Comparison of ENCODE assay signal across 8 mouse cellular contexts in genomic region chr10:80264341-80265148, GRCm38 (mm10). TPM values are rescaled to one million over a fixed set of nuclear protein-coding genes. Genes with fewer than 3 reads are reported as not detected.
DNase-seq lines count a peak whose midpoint lies in the region; ATAC-seq lines count a peak whose summit lies in the region.

No protein-coding gene starts in this region.

- no peaks in the 10 kb centered on the region for H3K9me3 ChIP-seq in forebrain, embryonic 14.5 days (replicated peaks; ENCODE audit: control insufficient read depth, low read length)
- H3K9me3 ChIP-seq in neural tube, embryonic 15.5 days (replicated peaks), result no peaks in the 10 kb centered on the region

- H3K36me3 ChIP-seq in forebrain, embryonic 14.5 days (ENCODE audit: control insufficient read depth, insufficient read depth, low read length), result peaks cover 9% of the 10 kb centered on the region; the same call in 1 of the 2 replicates
- no peaks in the 10 kb centered on the region for H3K36me3 ChIP-seq in neural tube, embryonic 15.5 days

- peak overlapping the region; percentile 99 for H3K9ac ChIP-seq in forebrain, embryonic 14.5 days (ENCODE audit: low read length)
- H3K9ac ChIP-seq in neural tube, embryonic 15.5 days (replicated peaks), result peak overlapping the region; percentile 100

- peak; percentile 77 for ATAC-seq in forebrain, embryonic 14.5 days
- ATAC-seq in neural tube, embryonic 15.5 days (ENCODE audit: low FRiP score), result peak; percentile 71

- H3K27ac ChIP-seq in forebrain, embryonic 14.5 days (ENCODE audit: low read depth, low read length), result peak overlapping the region; percentile 63; the same call in 1 of the 2 replicates
- peak overlapping the region; percentile 88 for H3K27ac ChIP-seq in neural tube, embryonic 15.5 days (replicated peaks)

- no peaks in the 10 kb centered on the region for H3K27me3 ChIP-seq in forebrain, embryonic 14.5 days (replicated peaks; ENCODE audit: control insufficient read depth, insufficient read depth, low read length)
- no peaks in the 10 kb centered on the region for H3K27me3 ChIP-seq in neural tube, embryonic 15.5 days (replicated peaks)

- intact Hi-C loops in heart, postnatal 14 days (cut with DNase I), result no loop called here

- peak overlapping the region; percentile 77 for H3K4me3 ChIP-seq in forebrain, embryonic 14.5 days (ENCODE audit: low read depth, low read length)
- peak overlapping the region; percentile 92 for H3K4me3 ChIP-seq in neural tube, embryonic 15.5 days (replicated peaks)

- peaks cover 45% of the 10 kb centered on the region for H3K4me1 ChIP-seq in forebrain, embryonic 14.5 days (ENCODE audit: control insufficient read depth, insufficient read depth, low read length)
- peaks cover 74% of the 10 kb centered on the region for H3K4me1 ChIP-seq in neural tube, embryonic 15.5 days

- 2% methylated on average over 81 of the region's 81 CpGs for WGBS in forebrain, embryonic 14.5 days
- 2% methylated on average over 70 of the region's 81 CpGs for WGBS in neural tube, embryonic 15.5 days

- peak overlapping the region; percentile 64 for H3K4me2 ChIP-seq in forebrain, embryonic 14.5 days (ENCODE audit: low read length)
- H3K4me2 ChIP-seq in neural tube, embryonic 15.5 days, result peak overlapping the region; percentile 77

- peak; percentile 99 for DNase-seq in ES-CJ7 (ENCODE audit: low read depth, low spot score)
- DNase-seq in cerebellum, adult 11 months, result peak; percentile 99
- peak; percentile 100 for DNase-seq in forebrain, embryonic 14.5 days (ENCODE audit: low spot score)
- peak; percentile 99 to 100 for DNase-seq in heart, postnatal 14 days
- DNase-seq in layer of hippocampus, adult 11-12 months (ENCODE audit: low spot score), result peak; percentile 99
- peak; percentile 99 for DNase-seq in lung, adult 18-20 months
- peak; percentile 99 for DNase-seq in testis, postnatal 14 days (ENCODE audit: low spot score)

RNA-seq across cellular contexts. Expression of gene Dazap1, which starts 3.3 kb away (rescaled TPM):
- 44.5 and 46.0 TPM in 2 replicates for polyA plus RNA-seq in forebrain, embryonic 14.5 days (2014; fragmentation: Nextera tagmentation; extraction: Ambion mirVana)
- 10 to 100 TPM; 68.2 to 76.3 TPM for total RNA-seq in heart, postnatal 14 days (2021)
- 48.6 and 50.4 TPM in 2 replicates for polyA plus RNA-seq in neural tube, embryonic 15.5 days (2015; fragmentation: Nextera tagmentation; extraction: Ambion mirVana)

RNA-seq across cellular contexts. Expression of gene Gamt, which starts 3.7 kb away (rescaled TPM):
- polyA plus RNA-seq in forebrain, embryonic 14.5 days (2014; fragmentation: Nextera tagmentation; extraction: Ambion mirVana), result 18.7 and 21.0 TPM in 2 replicates
- total RNA-seq in heart, postnatal 14 days (2021), result 10 to 100 TPM; 11.6 to 14.5 TPM
- polyA plus RNA-seq in neural tube, embryonic 15.5 days (2015; fragmentation: Nextera tagmentation; extraction: Ambion mirVana), result 27.9 and 34.6 TPM in 2 replicates

RNA-seq across cellular contexts. Expression of gene Ndufs7, which starts 15.6 kb away (rescaled TPM):
- polyA plus RNA-seq in forebrain, embryonic 14.5 days (2014; fragmentation: Nextera tagmentation; extraction: Ambion mirVana), result 269 and 351 TPM in 2 replicates
- 100 to 1,000 TPM; 728 to 743 TPM for total RNA-seq in heart, postnatal 14 days (2021)
- polyA plus RNA-seq in neural tube, embryonic 15.5 days (2015; fragmentation: Nextera tagmentation; extraction: Ambion mirVana), result 353 and 368 TPM in 2 replicates

RNA-seq across cellular contexts. Expression of gene Rps15, which starts 27.7 kb away (rescaled TPM):
- polyA plus RNA-seq in forebrain, embryonic 14.5 days (2014; fragmentation: Nextera tagmentation; extraction: Ambion mirVana), result 694 and 922 TPM in 2 replicates
- total RNA-seq in heart, postnatal 14 days (2021), result 100 to 1,000 TPM; 652 to 716 TPM
- 544 and 638 TPM in 2 replicates for polyA plus RNA-seq in neural tube, embryonic 15.5 days (2015; fragmentation: Nextera tagmentation; extraction: Ambion mirVana)

RNA-seq across cellular contexts. Expression of gene Apc2, which starts 31.2 kb away (rescaled TPM):
- polyA plus RNA-seq in forebrain, embryonic 14.5 days (2014; fragmentation: Nextera tagmentation; extraction: Ambion mirVana), result 154 and 213 TPM in 2 replicates
- total RNA-seq in heart, postnatal 14 days (2021), result 1 to 10 TPM; 2.3 to 3.6 TPM
- polyA plus RNA-seq in neural tube, embryonic 15.5 days (2015; fragmentation: Nextera tagmentation; extraction: Ambion mirVana), result 122 and 144 TPM in 2 replicates

Comparison
In these comparisons a context has a peak if more than half of its experiments do, and no peak if none do; other contexts are left out.
1. Peak in every context shown above with its lines: DNase-seq, ATAC-seq, H3K4me3 ChIP-seq and H3K27ac ChIP-seq.